Mouse (Mus musculus) C2C12 (cell line): Measurements from ENCODE around the gene Tbc1d22a.

Source experiments
- CEBPB ChIP-seq: IDR thresholded peaks from one replicate; pipeline ENCODE4 v1.6.1; 2011; ENCODE audit warnings: low read depth, mild to moderate bottlenecking, control low read depth, moderate library complexity
- CTCF ChIP-seq: IDR thresholded peaks from one replicate; pipeline ENCODE4 v1.5.1; 2011; ENCODE audit not compliant: control insufficient read depth, insufficient read depth, insufficient read length
- FOSL1 ChIP-seq: IDR thresholded peaks from one replicate; pipeline ENCODE4 v1.8.0; 2011; ENCODE audit warnings: mild to moderate bottlenecking, low read length; ENCODE audit not compliant: poor library complexity, insufficient read depth, severe bottlenecking
- MAX ChIP-seq: IDR thresholded peaks from one replicate; pipeline ENCODE4 v1.6.1; 2011; ENCODE audit warnings: mild to moderate bottlenecking, control low read depth
- MYOD1 ChIP-seq: IDR thresholded peaks from one replicate; pipeline ENCODE4 v1.6.1; 2011; ENCODE audit warnings: low read depth; ENCODE audit not compliant: control insufficient read depth, insufficient read length
- USF1 ChIP-seq: IDR thresholded peaks from one replicate; pipeline ENCODE4 v1.6.1; 2011; ENCODE audit warnings: low read depth, mild to moderate bottlenecking, control low read depth, moderate library complexity

GRCm38 (mm10) chr15:86175253-86176050 lies 38.8 kb upstream of the Tbc1d22a start:
- TF ChIP-seq CTCF (no peak), MAX (no peak), CEBPB (no peak), USF1 (no peak), FOSL1 (no peak), MYOD1 (no peak)
